Mouse (Mus musculus) 3134 (cell line): ENCODE results near the gene Nek3.

ENCODE experiments used
- DNase-seq: peaks from one replicate; pipeline ENCODE4 v3.0.0-alpha.2; 2011; ENCODE audit warnings: low spot score; ENCODE audit not compliant: insufficient read length; ENCODE audit errors: extremely low read depth

Nek3 gene

GRCm38 (mm10) chr8:22166080-22166603 lies at the start of gene Nek3:
TSS of gene Nek3 (minus strand) at chr8:22166435.
- peak; percentile 93 for DNase-seq

GRCm38 (mm10) chr8:22214826-22215225 lies 48.6 kb upstream of the Nek3 start:
- DNase-seq: peak; percentile 53

GRCm38 (mm10) chr8:22209012-22209411 lies 42.8 kb upstream of the Nek3 start:
- no peak for DNase-seq

GRCm38 (mm10) chr8:22207535-22207934 lies 41.3 kb upstream of the Nek3 start:
- DNase-seq: no peak

GRCm38 (mm10) chr8:22199481-22199880 lies 33.2 kb upstream of the Nek3 start:
- no peak for DNase-seq

GRCm38 (mm10) chr8:22197914-22198313 lies 31.7 kb upstream of the Nek3 start:
- DNase-seq: no peak

GRCm38 (mm10) chr8:22193432-22194010 lies 27.3 kb upstream of the Nek3 start:
- DNase-seq: no peak

- peak; percentile 91 for DNase-seq
These were observed 26.6 kb upstream of the Nek3 start, which contains the start of gene Vps36 for GRCm38 (mm10) chr8:22192660-22193431. TSS of gene Vps36 (plus strand) at chr8:22192809.

- DNase-seq: peak; percentile 96
These were observed 19.5 kb upstream of the Nek3 start, which contains the start of gene Ckap2 for GRCm38 (mm10) chr8:22185431-22186397. TSS of gene Ckap2 (minus strand) at chr8:22185819.

GRCm38 (mm10) chr8:22184884-22185283 lies 18.6 kb upstream of the Nek3 start:
- peak; percentile 28 for DNase-seq

- no peak for DNase-seq
These were observed 9.7 kb upstream of the Nek3 start for GRCm38 (mm10) chr8:22175966-22176365.

GRCm38 (mm10) chr8:22169167-22169566 lies 2.9 kb upstream of the Nek3 start:
- no peak for DNase-seq

GRCm38 (mm10) chr8:22165251-22166079 lies 770 bp downstream of the Nek3 start:
- DNase-seq: peak; percentile 29

GRCm38 (mm10) chr8:22164431-22164830 lies 1.8 kb downstream of the Nek3 start:
- DNase-seq: no peak

GRCm38 (mm10) chr8:22162206-22162605 lies 4.0 kb downstream of the Nek3 start:
- no peak for DNase-seq

GRCm38 (mm10) chr8:22150345-22150663 lies 15.9 kb downstream of the Nek3 start:
- no peak for DNase-seq

GRCm38 (mm10) chr8:22149643-22150344 lies 16.4 kb downstream of the Nek3 start:
- no peak for DNase-seq

GRCm38 (mm10) chr8:22148367-22148740 lies 17.9 kb downstream of the Nek3 start:
- no peak for DNase-seq

- DNase-seq: no peak
These were observed 18.4 kb downstream of the Nek3 start for GRCm38 (mm10) chr8:22147706-22148366.
